Mouse (Mus musculus): ENCODE results near the gene Tor1b. TPM values are rescaled to one million over a fixed set of nuclear protein-coding genes. Genes with fewer than 3 reads are reported as not detected.
"Not testable (repeated sequence)": the region's sequence is repeated elsewhere in the genome, so short reads cannot be mapped to it uniquely, and the experiment has no call there.

Gene Tor1b
- total RNA-seq, 4 experiments from 2014 or later, result 27.8 to 28.4 (median 28.2) TPM

DNA sequence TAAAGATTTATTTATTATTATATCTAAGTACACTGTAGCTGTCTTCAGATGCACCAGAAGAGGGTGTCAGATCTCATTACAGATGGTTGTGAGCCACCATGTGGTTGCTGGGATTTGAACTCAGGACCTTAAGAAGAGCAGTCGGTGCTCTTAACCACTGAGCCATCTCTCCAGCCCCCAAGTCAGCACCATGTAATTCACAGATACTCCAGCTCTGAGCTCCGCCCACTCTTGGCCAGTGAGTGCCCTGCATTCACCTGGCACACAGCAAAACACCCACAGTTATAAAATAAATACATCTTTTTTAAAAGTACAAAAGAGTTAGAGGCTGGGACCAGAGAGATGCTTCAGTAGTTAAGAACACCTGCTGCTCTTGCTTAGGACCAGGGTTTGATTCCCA, 21.9 kb upstream of the Tor1b start:
- not testable (repeated sequence) for DNase-seq (ENCODE audit: low spot score)

DNA sequence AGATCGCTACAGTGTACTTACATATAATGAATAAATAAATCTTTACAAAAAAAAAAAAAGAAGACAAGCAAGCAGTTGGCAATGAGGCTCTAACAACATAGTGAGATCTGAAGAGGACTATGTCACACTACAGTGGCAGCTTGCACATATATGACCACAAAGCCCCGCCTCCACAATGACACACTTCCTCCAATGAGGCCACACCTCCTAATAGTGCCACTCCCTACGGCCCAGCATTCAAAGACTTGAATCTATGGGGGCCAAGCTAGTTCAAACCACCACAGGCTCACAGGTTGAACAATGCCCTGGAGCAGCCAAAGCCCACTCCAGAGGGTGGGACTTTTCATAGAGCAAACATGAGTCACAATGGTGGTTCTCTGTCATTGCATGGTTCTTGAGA, 20.8 kb upstream of the Tor1b start:
- no peak for DNase-seq (ENCODE audit: low spot score)

GRCm38 (mm10) chr2:30933032-30933431, 19.7 kb upstream of the Tor1b start:
- DNase-seq (ENCODE audit: low spot score), result no peak

- peak; percentile 80 for DNase-seq (ENCODE audit: low spot score)
Observed at GRCm38 (mm10) chr2:30933917-30934450, 18.8 kb upstream of the Tor1b start.

DNA sequence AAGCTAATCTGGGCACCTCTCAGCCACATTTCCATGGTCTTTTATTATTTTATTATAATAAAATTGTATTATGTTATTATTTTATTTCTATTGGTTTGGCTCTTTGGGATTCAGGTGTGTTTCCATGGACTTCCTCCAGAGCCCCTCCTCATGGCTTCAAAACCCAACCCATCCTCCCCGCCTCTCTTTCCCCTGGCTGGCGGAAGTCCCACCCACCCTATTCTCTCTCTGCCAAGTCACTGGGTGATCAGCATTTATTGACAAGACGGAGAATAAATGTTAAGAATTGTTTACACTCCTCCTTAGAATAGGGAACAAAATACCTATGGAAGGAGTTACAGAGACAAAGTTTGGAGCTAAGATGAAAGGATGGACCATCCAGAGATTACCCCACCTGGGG, 16.0 kb upstream of the Tor1b start:
- DNase-seq (ENCODE audit: low spot score), result no peak

- DNase-seq (ENCODE audit: low spot score), result no peak
Observed at GRCm38 (mm10) chr2:30937731-30938130, 15.0 kb upstream of the Tor1b start.

GRCm38 (mm10) chr2:30938574-30938991, 14.2 kb upstream of the Tor1b start:
- DNase-seq (ENCODE audit: low spot score), result no peak

DNA sequence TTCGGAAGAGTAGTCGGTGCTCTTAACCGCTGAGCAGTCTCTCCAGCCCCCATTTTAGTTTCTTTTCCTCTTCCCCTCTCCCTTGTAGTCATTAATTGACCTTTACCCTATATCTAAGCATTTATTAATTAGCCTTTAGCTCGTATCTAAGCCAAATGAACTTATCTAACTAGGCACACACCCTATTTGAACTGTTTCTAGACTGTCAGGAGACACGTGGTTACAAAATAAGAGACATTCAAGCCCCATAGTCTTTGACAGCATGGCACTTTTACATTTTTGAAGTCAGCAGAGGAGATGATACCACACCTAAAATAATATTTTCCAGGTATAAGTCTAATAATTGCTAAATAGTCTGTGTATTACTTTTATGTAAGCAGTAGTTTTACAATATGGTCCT, 11.2 kb upstream of the Tor1b start:
- DNase-seq (ENCODE audit: low spot score), result no peak

DNA sequence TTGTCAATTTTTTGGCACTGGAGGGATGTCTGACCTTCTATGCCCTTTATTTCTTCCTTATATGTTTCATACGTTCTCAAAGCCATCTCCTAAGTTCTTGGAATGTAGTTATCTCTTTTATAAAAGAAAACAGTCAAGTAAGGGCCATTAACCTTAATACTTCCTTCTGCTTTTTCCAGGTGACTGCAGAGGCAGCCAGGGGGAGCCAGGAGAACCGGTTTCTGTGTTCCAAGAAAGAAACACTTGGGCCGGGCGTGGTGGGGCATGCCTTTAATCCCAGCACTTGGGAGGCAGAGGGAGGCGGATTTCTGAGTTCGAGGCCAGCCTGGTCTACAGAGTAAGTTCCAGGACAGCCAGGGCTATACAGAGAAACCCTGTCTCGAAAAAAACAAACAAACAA, 10.6 kb upstream of the Tor1b start:
- DNase-seq (ENCODE audit: low spot score), result not testable (repeated sequence)

DNA sequence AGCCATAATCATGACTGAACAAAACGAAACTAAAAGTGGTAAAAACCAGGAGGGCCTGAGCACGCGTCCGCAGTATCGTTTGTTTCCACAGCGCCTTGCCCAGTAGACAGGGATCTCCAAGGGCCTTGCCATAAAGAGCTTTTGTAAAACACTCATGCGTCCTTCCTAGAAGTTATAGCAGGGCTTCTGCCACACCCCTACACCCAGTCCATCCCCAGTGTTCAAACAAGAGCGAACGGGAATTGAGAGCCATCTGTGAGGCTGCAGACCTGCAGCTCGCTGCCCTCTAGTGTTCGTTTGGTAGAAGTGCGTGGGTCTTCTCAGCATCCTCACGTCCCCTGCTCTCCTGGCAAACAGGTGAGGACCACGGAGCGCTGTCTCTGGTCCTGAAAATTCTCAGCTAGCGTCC, 10.2 kb upstream of the Tor1b start:
- peak; percentile 55 for DNase-seq (ENCODE audit: low spot score)

GRCm38 (mm10) chr2:30952457-30952823, 319 bp upstream of the Tor1b start:
- DNase-seq (ENCODE audit: low spot score), result no peak

GRCm38 (mm10) chr2:30954797-30955196, 2.0 kb downstream of the Tor1b start:
- DNase-seq (ENCODE audit: low spot score), result no peak

- no peak for DNase-seq (ENCODE audit: low spot score)
Observed at GRCm38 (mm10) chr2:30957511-30957910, 4.8 kb downstream of the Tor1b start.

- DNase-seq (ENCODE audit: low spot score), result no peak
Observed at GRCm38 (mm10) chr2:30958726-30959125, 6.0 kb downstream of the Tor1b start.

DNA sequence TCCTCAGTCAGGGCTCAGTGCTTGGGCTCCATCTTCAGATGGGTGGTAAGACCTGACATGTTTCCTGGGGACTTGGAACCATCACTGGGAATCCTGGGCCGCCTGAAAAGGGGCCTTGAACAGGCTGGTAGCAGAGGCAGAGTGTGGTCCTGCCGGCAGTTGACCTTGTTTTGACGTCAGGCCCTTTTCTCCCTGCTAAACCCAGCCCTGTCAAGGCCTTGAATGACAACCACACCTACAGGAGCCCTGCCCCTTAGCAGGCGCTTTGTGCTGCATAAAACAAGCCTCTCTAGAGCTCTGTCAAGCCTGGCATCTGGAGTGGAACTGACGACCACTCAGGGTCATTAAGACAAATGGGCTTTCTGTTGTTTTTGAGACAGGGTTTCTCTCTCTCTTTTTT, 7.1 kb downstream of the Tor1b start:
- no peak for DNase-seq (ENCODE audit: low spot score)

GRCm38 (mm10) chr2:30962570-30963254, 10.0 kb downstream of the Tor1b start:
- no peak for DNase-seq (ENCODE audit: low spot score)

DNA sequence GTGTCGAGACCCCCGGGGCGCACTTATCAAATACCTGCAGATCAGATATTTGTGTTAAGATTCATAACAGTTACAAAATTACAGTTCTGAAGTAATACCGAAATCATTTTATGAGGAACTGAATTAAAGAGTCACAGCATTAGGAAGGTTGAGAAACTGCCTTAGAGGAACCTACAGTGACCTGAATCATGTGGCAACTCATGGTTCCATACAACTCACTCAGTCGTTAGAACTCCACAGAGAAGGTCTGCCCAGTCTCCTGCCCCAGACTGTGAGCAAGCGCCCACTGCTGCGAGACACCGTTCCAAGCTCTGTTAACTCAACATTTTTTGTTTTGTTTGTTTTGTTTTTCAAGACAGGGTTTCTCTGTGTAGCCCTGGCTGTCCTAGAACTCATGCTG, 12.9 kb downstream of the Tor1b start:
- DNase-seq (ENCODE audit: low spot score), result no peak

DNA sequence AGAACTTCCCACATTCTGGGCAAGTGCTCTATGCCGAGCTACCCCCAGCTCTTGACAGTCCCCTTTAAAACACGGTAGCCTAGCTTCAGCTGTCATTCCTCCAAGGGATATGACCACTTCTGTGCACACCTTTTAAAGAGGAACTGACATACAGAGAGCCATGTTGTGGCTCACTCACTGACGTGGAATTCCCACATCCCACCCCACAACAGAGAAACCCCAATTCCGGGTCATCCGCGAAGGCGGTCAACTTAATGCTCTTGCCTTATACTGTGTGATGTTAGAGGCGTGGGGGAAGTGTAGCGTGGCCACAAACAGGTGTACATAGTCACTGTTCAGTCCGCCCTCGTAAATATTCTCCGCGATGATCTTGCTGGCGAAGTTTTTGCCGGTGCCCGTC, 14.1 kb downstream of the Tor1b start:
- DNase-seq (ENCODE audit: low spot score), result no peak

- DNase-seq (ENCODE audit: low spot score), result peak; percentile 90
Observed at GRCm38 (mm10) chr2:30967352-30968327, 14.9 kb downstream of the Tor1b start, which contains the start of gene Tor1a. Gene Tor1a, minus strand, starts transcription at chr2:30967933.

DNA sequence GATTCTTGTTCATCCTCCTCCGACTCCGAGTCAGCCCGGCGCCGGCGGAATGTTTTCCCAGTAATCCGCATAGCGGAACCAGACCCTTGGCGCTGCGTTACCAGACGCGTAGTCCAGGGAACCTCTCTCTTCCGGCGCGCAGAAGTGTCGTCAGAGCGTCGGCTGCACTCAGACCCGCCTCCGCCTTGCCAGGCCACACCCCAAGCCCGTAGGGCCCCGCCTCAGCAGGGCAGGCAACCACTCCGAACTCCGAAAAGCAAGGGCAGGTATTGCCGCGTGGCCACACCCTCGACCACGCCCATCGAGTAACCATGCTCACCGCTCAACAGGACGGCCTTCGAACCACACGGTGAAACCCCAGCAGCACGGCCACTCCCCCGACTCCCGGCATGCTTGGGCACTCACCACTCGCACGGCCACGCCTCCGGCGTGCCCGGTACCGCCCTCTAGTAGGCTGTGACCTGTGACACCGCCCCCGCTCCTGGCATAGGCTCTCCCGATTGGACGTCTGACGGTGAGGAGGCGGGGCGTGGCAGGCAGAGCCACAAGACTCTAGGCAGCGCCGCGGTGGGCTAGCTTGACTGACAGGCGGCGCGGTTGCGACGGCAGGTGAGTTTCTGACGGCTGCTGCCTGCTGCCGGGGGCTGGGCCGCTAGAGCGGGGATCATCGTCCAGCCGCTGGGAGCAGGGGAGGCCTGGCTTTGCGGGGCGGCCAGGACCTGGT, 29.2 kb downstream of the Tor1b start, which contains the start of the genes BC005624 and Usp20:
Gene BC005624, minus strand, starts transcription at position 412 of the 724 bp plus-strand sequence.
Gene Usp20, plus strand, starts transcription at position 490 of the 724 bp plus-strand sequence.
- peak; percentile 98 for DNase-seq (ENCODE audit: low spot score)

DNA sequence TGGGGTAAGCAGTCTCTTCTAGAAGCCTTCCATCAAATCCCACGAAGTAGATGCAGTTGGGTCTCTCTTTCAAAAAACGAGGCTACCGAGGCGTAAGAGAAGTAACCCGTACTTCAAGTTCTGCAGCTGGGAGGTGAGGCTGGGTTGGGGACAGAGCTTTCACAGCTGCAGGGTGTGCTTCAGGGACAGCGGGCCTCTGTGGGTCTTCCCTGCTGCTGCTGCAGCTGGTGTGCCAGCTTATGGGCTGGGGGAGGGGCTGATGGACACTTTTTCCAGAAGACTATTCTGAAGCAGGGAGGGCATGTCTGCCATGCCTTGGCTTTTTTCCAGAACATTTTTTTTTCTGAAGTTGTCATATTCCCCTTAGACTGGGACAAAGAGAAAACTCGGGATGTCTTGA, 30.3 kb downstream of the Tor1b start:
- DNase-seq (ENCODE audit: low spot score), result no peak
